Mouse (Mus musculus) liver, adult (tissue): Measurements from ENCODE around the gene AI481877.

Source experiments
- GATA4 ChIP-seq: IDR thresholded peaks from 2 replicates; pipeline ENCODE4 v1.6.1; 2014; ENCODE audit warnings: mild to moderate bottlenecking, low read length; ENCODE audit not compliant: insufficient replicate concordance

Gene AI481877

DNA sequence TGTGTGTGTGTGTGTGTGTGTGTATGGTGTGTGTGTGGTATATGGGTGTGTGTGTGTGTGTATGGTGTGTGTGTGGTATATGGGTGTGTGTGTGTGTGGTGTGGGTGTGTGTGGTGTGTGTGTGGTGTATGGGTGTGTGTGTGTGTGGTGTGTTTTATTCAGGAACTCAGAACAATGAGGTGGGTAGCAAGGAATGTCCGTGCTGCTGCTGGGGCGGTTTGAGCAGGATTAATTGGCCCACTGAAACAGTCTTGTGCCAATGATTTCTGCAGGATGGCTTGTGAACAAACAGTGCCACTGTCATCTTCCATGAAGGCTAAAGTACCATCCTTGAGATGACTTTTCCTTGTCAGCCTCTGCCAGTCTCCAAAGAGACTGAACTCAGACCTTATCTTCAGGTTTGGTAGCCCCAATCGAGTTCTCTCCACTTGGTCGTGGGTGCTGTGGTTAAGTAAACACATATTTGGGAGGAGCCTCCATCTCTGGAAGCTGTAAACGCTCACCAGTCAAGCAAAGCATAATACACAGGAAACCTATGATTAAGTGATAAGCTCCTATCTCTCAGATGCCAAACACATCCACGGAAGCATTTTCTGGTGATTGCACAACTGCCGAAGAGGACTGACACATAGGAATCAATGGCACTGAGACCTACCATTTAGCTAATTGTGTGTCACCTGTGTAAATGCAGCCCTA, 18.3 kb upstream of the AI481877 start:
- TF ChIP-seq GATA4: no peak

DNA sequence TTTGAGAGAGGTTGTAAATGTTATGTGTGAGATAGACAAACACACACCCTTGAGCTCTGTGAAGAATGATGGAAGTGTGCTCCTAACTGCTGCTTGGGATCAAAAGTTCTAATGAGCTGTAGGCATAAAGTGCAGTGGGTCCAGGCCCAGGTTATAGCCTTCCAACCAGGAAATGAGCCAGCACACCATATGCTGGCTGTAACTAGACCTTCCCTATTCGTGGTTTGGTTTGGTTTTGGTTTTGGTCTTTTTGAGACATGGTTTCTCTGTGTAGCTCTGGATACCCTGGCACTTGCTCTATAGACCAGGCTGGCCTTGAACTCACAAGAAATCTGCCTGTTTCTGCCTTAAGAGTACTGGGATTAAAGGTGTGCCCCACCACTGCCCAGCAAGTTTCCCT, 13.2 kb upstream of the AI481877 start:
- no peak for TF ChIP-seq GATA4

DNA sequence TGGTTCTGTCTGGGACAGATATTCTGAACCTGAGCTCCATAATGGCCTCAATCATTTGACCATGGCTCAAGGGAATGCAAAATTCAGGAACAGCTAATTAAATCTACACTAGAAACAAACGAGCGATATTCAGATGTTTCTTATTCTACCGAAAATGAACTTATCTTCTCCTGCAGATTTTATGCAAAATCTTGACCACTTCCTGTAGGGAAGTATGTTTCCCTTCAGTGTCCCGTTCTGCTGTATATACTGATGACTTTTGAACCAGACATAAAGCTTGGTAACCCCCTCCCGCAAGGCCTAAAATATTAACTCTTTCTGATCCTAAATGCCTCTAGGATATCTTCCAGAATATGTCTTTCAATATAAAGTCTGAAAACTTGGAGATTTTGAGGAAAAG, 12.1 kb upstream of the AI481877 start:
- TF ChIP-seq GATA4: no peak

DNA sequence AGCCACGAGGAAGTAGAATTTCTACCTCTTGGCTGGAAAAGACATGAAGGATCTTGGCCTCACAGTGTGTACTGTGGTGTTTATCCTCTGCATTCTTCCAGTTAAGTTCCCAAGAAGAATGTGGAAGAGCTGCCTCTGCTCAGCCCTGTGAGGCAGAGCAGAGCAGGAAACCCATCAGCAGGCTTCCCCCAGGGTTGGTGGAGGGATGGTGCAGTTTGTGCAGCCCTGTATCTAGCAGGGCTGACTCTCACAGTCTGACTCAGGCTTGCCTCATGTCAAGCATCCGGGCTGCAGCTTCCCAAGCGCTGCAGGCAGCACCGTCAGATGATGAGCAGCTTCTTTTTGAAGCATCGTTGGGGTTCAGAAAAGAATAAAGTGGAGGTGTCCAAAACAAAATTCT, 10.3 kb upstream of the AI481877 start:
- no peak for TF ChIP-seq GATA4

DNA sequence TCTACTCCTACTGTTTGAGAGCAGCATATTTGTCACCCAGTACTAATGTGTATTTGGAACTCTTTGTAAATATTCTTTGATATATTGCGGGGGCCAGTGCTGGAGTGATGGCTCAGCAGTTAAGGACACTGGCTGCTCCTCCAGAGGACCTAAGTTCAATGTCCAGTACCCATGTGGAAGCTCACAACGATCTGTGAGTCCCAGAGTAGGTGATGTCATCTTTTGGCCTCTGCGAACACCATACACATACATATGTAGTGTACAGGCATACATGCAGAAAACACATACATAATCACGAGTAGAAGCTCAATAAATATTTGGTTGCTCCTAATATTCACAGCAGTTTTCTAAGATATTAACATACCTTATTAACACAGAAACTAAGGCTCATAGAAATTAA, 9.8 kb downstream of the AI481877 start:
- TF ChIP-seq GATA4: no peak

DNA sequence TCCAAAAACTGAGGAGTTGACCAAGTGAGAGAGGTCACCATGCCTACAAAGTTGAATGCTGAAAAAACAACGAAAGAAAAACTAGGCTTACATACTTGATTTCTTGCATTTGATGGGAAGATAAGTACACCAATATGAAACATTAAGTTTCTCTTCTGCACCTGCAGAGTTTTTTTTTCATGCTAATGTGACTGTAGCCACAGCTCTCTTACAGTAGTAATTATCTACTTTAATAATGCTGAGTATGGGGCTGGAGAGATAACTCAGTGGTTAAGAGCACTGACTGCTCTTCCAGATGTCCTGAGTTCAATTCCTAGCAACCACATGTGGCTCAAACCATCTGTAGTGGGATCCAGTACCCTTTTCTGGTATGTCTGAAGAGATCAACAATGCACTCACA, 13.7 kb downstream of the AI481877 start:
- TF ChIP-seq GATA4: no peak

DNA sequence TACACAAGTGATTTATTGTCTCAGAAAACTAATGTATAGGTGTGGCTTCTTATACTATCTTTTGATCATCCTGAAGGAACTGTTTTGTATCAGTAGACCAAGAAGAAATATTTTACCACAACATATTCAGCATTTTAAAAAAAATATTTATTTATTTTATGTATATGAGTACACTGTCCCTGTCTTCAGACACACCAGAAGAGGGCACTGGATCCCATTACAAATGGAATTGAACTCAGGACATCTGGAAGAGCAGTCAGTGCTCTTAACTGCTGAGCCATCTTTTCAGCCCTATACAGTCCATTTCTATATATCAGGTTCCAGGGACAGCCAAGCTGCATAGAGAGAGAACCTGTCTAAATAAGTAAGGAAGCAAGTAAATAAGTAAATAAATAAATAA, 15.2 kb downstream of the AI481877 start:
- TF ChIP-seq GATA4: no peak

DNA sequence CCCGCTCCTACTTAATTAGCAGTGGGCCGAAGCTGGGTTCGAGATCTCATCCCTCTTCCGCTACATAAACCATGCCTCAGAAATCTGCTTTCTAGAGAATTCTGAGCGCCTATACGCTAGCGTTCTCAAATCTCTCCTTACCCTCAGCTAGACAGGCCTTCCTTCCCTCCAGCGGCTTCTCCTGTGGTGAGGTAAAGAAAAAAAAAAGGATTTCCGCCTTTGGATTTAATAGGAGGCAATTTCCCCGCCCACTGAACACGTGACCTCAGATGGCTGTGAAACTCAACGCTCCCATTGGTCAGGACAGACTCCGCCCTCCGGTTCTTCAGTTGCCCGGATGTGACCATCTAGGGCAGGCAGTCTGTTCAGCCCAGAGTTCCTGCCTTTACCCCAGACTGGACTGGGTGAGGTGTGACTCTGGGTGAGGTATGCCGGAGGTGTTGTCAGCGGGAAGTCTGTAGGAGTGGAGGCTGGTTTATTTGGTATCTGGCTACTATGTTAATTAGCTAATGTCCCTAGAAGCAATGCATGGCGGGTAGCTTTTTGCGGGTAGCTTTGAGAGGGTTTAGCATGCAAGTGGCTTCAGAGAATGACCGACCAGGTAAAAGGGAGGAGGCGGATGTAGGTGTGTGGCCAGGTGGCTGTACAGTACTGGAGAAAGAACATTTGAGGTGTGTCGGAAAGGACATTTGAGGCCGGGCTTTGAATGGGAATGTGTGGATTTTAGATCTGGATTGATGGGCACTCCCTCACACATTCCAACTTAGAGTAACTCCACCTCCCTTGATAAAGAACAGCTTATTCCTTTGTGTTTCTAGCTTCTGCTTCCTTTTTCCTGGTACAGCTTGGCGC, 20.9 kb downstream of the AI481877 start:
- no peak for TF ChIP-seq GATA4

DNA sequence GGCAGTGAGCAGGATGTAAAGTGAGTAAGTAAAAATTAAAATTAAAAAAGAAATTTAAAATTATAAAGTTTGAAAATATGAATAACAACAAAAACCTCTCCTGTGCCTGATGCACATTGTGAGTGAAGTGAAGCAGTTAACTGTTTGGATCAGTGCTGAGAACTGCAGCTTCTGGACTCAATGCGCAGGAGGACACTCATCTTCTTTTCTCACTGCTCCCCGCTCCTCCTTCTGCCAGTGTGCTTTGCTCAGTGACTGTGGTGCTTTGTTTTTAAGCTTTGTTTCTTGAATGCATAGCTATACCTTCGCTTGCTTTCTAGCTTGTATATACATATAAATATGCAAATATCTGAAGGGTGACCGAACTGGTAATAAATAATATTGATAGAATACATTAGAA, 30.1 kb downstream of the AI481877 start:
- no peak for TF ChIP-seq GATA4

DNA sequence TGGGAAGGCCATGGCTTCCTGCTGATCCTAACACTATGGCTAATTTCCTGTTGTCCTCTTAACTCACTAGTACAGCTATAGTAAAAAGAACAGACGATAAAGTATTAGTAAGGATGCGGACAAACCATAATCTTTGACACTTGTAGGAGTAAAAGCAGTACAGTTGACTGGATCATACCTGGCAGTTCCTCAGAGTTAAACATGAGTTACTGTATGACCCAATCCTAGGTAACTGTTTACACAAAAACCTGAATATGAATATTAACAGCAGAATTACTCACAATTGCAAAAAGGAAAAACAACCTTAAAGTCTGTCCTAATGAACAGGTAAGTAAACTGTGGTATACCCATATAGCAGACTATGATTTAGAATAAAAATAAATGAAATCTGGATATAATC, 30.9 kb downstream of the AI481877 start:
- TF ChIP-seq GATA4: no peak

DNA sequence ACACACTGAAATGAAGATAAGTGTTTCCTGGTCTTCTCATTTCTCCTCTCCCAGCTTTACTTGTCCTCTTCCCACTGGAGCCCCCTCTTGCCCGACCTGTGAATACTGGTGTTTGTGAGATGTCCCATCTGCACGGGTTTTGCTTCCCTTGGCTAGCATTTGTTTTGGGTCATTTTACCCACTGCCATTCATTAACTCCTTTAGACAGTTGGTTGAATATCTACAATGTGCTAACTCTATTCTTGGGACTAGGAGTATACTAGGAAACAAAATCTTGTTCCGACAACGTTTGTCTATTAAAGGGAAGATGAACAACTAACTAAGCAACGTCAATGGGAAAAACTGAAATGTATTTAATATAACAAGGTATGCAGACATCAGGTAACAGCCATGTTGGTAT, 32.1 kb downstream of the AI481877 start:
- TF ChIP-seq GATA4: no peak

DNA sequence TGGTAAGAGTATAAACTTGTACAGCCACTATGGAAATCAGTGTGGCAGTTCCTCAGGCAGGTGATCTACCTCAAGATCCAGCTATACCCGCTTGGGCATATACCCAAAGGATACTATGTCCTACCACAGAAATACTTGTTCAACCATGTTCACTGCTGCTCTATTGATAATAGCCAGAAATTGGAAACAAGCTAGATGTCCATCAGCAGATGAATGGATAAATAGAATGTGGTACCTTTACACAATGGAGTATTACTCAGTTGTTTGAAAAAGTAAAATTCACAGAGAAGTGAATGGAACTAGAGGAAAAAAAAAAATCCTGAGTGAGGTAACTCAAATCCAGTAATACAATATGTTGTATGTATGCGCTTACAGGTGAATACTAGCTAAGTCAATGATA, 34.6 kb downstream of the AI481877 start:
- no peak for TF ChIP-seq GATA4

DNA sequence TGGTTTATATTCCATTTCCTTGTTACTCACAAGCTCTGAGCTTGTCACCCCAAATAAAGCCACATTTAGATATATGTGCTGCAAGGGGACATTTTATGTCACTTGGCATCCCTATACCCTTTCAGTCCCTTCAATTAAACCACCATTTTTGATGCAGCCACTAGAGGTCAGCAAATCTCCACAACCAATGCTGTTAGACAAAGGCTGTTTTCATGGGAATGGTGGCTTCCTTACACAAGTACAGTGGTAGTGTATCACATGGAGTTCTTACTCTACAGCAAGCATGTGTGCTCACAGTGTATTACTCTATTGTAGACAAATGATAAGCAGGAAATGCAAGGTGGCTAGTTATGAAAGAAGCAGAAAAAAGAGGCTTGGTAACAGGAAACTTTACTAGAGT, 42.4 kb downstream of the AI481877 start:
- TF ChIP-seq GATA4: no peak

DNA sequence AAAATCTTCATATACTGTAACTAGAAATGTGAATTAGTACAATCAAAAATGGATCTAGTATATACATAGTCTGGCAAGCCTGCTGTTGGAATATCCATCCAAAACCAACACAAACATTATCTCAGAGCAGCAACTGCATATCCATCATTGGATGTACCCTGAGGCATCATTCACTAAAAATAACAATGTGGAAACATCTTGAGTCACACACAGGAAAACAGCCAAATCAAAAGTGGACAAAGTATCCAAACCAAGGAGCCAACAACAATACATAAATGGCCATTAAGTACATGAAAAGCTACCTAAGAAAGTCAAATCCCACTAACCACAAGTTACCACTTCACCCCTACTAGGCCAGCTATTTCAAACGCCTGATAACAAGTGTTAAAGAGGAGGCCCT, 49.4 kb downstream of the AI481877 start:
- no peak for TF ChIP-seq GATA4

DNA sequence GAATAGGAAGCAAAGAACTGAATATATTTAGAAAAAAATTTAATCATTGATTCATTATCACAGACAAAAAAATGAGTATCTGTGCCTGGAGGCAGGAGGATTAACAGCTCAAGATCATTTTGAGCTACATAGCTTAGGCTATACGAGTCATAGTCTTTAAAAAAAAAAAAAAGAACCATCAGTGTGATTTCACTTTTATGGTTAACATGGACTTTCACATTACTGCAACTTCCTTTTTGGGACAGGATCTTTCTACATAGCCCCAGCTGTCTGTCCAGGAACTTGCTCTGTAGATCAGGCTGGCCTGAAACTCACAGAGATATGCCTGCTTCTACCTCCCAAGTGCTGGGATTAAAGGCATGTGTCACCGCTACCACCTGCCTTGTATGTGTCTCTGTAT, 55.4 kb downstream of the AI481877 start:
- no peak for TF ChIP-seq GATA4

DNA sequence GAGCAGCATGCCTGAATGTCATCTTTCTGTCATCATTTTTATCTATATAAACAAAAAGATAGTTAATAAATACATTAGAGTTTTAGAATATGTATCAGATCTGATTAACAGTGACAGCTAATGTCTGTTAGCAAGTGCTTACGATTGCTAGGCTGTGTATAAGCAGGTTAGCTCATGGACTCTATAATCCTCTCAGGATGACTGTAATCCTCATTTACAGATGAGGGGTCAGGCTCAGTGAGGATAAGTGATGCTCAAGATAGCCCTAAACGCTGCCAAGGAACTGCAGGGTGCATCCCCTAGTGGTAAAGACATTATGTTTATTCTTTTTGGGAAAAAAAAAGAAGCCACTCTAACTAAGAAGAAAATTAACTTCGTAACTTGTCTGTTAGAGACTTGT, 69.5 kb downstream of the AI481877 start:
- TF ChIP-seq GATA4: no peak

DNA sequence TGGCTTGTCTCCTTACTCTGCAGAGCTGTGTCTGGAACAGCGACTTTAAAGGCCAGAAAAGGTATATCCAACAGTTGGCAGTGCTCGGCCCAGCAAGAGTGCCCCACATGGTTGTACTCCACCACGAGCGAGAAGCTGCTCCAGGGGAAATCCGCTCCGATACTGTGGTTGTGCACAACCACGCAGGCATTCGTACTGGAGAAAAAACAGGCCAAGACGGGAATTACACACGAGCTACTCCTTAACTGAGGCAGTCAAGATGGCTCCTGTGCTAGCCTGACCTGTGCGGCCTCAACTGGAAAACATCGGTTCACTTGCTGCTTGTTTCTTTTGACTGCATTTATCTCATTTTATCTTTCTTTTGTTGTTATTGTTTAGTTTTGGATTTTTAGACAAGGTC, 76.3 kb downstream of the AI481877 start:
- TF ChIP-seq GATA4: no peak

DNA sequence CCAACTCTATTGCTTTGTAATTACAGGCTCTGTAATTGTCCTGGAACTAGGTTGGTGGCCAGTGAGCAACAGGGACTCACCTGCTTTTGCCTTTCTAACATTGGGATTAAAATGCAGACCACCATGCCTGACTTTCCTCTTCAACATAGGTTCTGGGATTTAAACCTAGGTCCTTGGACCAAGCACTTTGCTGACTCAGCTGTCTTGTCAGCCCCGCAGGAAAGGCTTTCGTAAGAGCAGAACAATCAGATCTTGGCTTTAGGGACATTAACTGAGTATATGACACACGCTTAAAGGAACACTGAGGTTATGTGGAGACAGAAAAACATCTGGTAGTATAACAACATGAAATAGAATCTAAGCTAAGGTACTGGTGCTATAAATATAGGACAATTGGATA, 80.9 kb downstream of the AI481877 start:
- no peak for TF ChIP-seq GATA4
